Mouse (Mus musculus) neural tube, embryonic 11.5 days (tissue): ENCODE data around the gene Pak1ip1. TPM values are rescaled to one million over a fixed set of nuclear protein-coding genes. Genes with fewer than 3 reads are reported as not detected.
"Not testable (repeated sequence)": the region's sequence is repeated elsewhere in the genome, so short reads cannot be mapped to it uniquely, and the experiment has no call there.

Source experiments
- ATAC-seq: fragments of 200-750 bp; cut with Nextera tagmentation; 2 replicates; pipeline ENCODE4 v1.8.0; 2017; ENCODE audit warnings: moderate number of reproducible peaks, mild to moderate bottlenecking, moderate TSS enrichment, moderate library complexity; ENCODE audit not compliant: insufficient read depth, low FRiP score, low TSS enrichment
- DNase-seq: peaks from one replicate; pipeline ENCODE4 v3.0.0-alpha.2; 2015; ENCODE audit warnings: low spot score
- H3K27ac ChIP-seq: fragments of 300-500 bp; sonication (generic); 2 replicates; pipeline ENCODE4 v1.5.1; 2014; ENCODE audit warnings: low read depth, mild to moderate bottlenecking, low read length
- H3K27me3 ChIP-seq: fragments of 300-500 bp; sonication (generic); 2 replicates; pipeline ENCODE4 v1.6.1; 2014; ENCODE audit warnings: mild to moderate bottlenecking, low read length, mixed read lengths; ENCODE audit not compliant: control insufficient read depth, insufficient read depth
- H3K36me3 ChIP-seq: fragments of 300-500 bp; sonication (generic); 2 replicates; pipeline ENCODE4 v1.6.1; 2014; ENCODE audit warnings: mild to moderate bottlenecking, low read length, moderate library complexity, mixed read lengths; ENCODE audit not compliant: control insufficient read depth, insufficient read depth
- H3K4me1 ChIP-seq: fragments of 300-500 bp; sonication (generic); 2 replicates; pipeline ENCODE4 v1.6.1; 2014; ENCODE audit warnings: low read length, mixed read lengths; ENCODE audit not compliant: control insufficient read depth, insufficient read depth
- H3K4me2 ChIP-seq: fragments of 300-500 bp; sonication (generic); 2 replicates; pipeline ENCODE4 v1.6.1; 2014; ENCODE audit warnings: low read depth, mild to moderate bottlenecking, moderate library complexity
- H3K4me3 ChIP-seq: fragments of 300-500 bp; sonication (generic); 2 replicates; pipeline ENCODE4 v1.5.1; 2014; ENCODE audit warnings: low read depth, low read length
- H3K9ac ChIP-seq: fragments of 300-500 bp; sonication (generic); 2 replicates; pipeline ENCODE4 v1.6.1; 2014; ENCODE audit warnings: mild to moderate bottlenecking, low read length
- H3K9me3 ChIP-seq: fragments of 300-500 bp; sonication (generic); 2 replicates; pipeline ENCODE4 v1.6.1; 2016; ENCODE audit warnings: low read length; ENCODE audit not compliant: control insufficient read depth
- WGBS: fragments of 180-500 bp; shearing (Covaris S2); extraction: QIAGEN DNeasy Blood & Tissue Kit; methylation state at CpG from one replicate; pipeline ENCODE4 v1.1.7; 2014; 5-methylcytosine and 5-hydroxymethylcytosine counted together
- polyA plus RNA-seq: library from polyadenylated mRNA; unstranded; fragments of >200 nt; fragmentation: Nextera tagmentation; extraction: Ambion mirVana; gene quantifications from 2 replicates; pipeline ENCODE4 v1.2.1, GENCODE M21; 2014

Pak1ip1 gene
- polyA plus RNA-seq, 1 experiment from 2014 or later: 77.7 TPM

- Histone ChIP-seq H3K4me3 (no peak overlapping the region), H3K4me1 (peaks cover 5% of the 10 kb centered on the region), H3K9ac (no peak overlapping the region), H3K36me3 (no peaks in the 10 kb centered on the region), H3K9me3 (no peaks in the 10 kb centered on the region), H3K27ac (no peak overlapping the region), H3K27me3 (no peaks in the 10 kb centered on the region), H3K4me2 (no peak overlapping the region)
- DNase-seq (no peak), ATAC-seq (no peak)
- WGBS: 27% methylated on average over 8 of the region's 8 CpGs
These were observed 6.1 kb upstream of the Pak1ip1 start for GRCm38 (mm10) chr13:40994487-40995263.

GRCm38 (mm10) chr13:40998537-40998936 is 2.3 kb upstream of the Pak1ip1 start:
- ATAC-seq: not testable (repeated sequence)

GRCm38 (mm10) chr13:41000140-41000925 is 490 bp upstream of the Pak1ip1 start:
- DNase-seq: peak; percentile 32

More at GRCm38 (mm10) chr13:40998537-40998936, 2.3 kb upstream of the Pak1ip1 start:
- H3K27me3 ChIP-seq, H3K4me3 ChIP-seq, H3K9me3 ChIP-seq, H3K36me3 ChIP-seq, H3K9ac ChIP-seq, DNase-seq, H3K4me2 ChIP-seq, H3K27ac ChIP-seq: not testable (repeated sequence)
- 92% methylated on average over 5 of the region's 5 CpGs for WGBS
- peaks cover 11% of the 10 kb centered on the region for H3K4me1 ChIP-seq

GRCm38 (mm10) chr13:41002001-41002400 is 1.2 kb downstream of the Pak1ip1 start:
- H3K36me3 ChIP-seq: peaks cover 4% of the 10 kb centered on the region; the same call in 1 of the 2 replicates
- H3K4me2 ChIP-seq: peak overlapping the region; percentile 69
- DNase-seq (no peak), ATAC-seq (no peak)
- no peak overlapping the region for H3K27ac ChIP-seq
- H3K4me1 ChIP-seq: peaks cover 5% of the 10 kb centered on the region; the same call in 1 of the 2 replicates
- H3K4me3 ChIP-seq: peak overlapping the region; percentile 92
- H3K9ac ChIP-seq: no peak overlapping the region
- 85% methylated on average over 5 of the region's 5 CpGs for WGBS
- H3K27me3 ChIP-seq: no peaks in the 10 kb centered on the region
- H3K9me3 ChIP-seq: no peaks in the 10 kb centered on the region

More at GRCm38 (mm10) chr13:41000140-41000925, 490 bp upstream of the Pak1ip1 start:
- ATAC-seq: peak; percentile 51
- Histone ChIP-seq H3K9me3 (no peaks in the 10 kb centered on the region), H3K27ac (peak overlapping the region; percentile 91), H3K9ac (peak overlapping the region; percentile 73), H3K4me3 (peak overlapping the region; percentile 92), H3K27me3 (no peaks in the 10 kb centered on the region), H3K36me3 (no peaks in the 10 kb centered on the region; the same call in 1 of the 2 replicates), H3K4me1 (peaks cover 5% of the 10 kb centered on the region; the same call in 1 of the 2 replicates), H3K4me2 (peak overlapping the region; percentile 82)
- 1% methylated on average over 25 of the region's 25 CpGs for whole genome bisulfite sequencing

GRCm38 (mm10) chr13:41006244-41006643 is 5.4 kb downstream of the Pak1ip1 start:
- H3K4me1 ChIP-seq: peaks cover 3% of the 10 kb centered on the region; the same call in 1 of the 2 replicates
- H3K27me3 ChIP-seq: no peaks in the 10 kb centered on the region
- H3K4me3 ChIP-seq: no peak overlapping the region
- no peaks in the 10 kb centered on the region for H3K9me3 ChIP-seq
- no peak for DNase-seq
- WGBS: 95% methylated on average over 4 of the region's 4 CpGs
- H3K9ac ChIP-seq: no peak overlapping the region
- no peak overlapping the region for H3K27ac ChIP-seq
- ATAC-seq: no peak
- H3K4me2 ChIP-seq: no peak overlapping the region
- H3K36me3 ChIP-seq: peaks cover 16% of the 10 kb centered on the region

- Histone ChIP-seq H3K4me1 (no peaks in the 10 kb centered on the region), H3K9me3 (no peaks in the 10 kb centered on the region), H3K9ac (no peak overlapping the region), H3K4me2 (no peak overlapping the region), H3K4me3 (no peak overlapping the region), H3K27me3 (no peaks in the 10 kb centered on the region), H3K36me3 (peaks cover 22% of the 10 kb centered on the region), H3K27ac (no peak overlapping the region)
- DNase-seq (no peak), ATAC-seq (no peak)
- 95% methylated on average over 10 of the region's 10 CpGs for WGBS
These were observed 7.4 kb downstream of the Pak1ip1 start for GRCm38 (mm10) chr13:41008271-41008670.

- H3K9me3 ChIP-seq: no peaks in the 10 kb centered on the region
- no peak for ATAC-seq
- H3K4me1 ChIP-seq: no peaks in the 10 kb centered on the region
- H3K4me2 ChIP-seq: no peak overlapping the region
- H3K9ac ChIP-seq: no peak overlapping the region
- WGBS: 88% methylated on average over 8 of the region's 8 CpGs
- no peak overlapping the region for H3K4me3 ChIP-seq
- H3K27ac ChIP-seq: no peak overlapping the region
- H3K36me3 ChIP-seq: peaks cover 22% of the 10 kb centered on the region
- no peak for DNase-seq
- H3K27me3 ChIP-seq: no peaks in the 10 kb centered on the region
These were observed 8.1 kb downstream of the Pak1ip1 start for GRCm38 (mm10) chr13:41008946-41009345.

GRCm38 (mm10) chr13:41015829-41016634 is 15.2 kb downstream of the Pak1ip1 start, which contains the start of gene Tmem14c:
Gene Tmem14c (plus strand): TSS chr13:41016292.
- WGBS: 1% methylated on average over 43 of the region's 43 CpGs
- H3K4me3 ChIP-seq: peak within 1 kb of the TSS; percentile 71
- DNase-seq: peak; percentile 94

More at GRCm38 (mm10) chr13:41015829-41016634, 15.2 kb downstream of the Pak1ip1 start, which contains the start of gene Tmem14c:
- peak within 1 kb of the TSS; percentile 60 for H3K4me2 ChIP-seq
- ATAC-seq: peak; percentile 99
- no peaks in the 10 kb centered on the region for H3K27me3 ChIP-seq
- H3K4me1 ChIP-seq: peaks cover 6% of the 10 kb centered on the region
- peaks cover 6% of the 10 kb centered on the region for H3K36me3 ChIP-seq
- no peaks in the 10 kb centered on the region for H3K9me3 ChIP-seq
- peak within 1 kb of the TSS; percentile 79 for H3K9ac ChIP-seq
- peak within 1 kb of the TSS; percentile 67; the same call in 1 of the 2 replicates for H3K27ac ChIP-seq
